Mouse (Mus musculus): ENCODE results near the gene Fuca2.

- TF ChIP-seq POLR2A (IDR thresholded peaks at IDR 0.05; ENCODE audit: extremely low read depth, insufficient read depth, low read length) (no peak), CTCF (IDR thresholded peaks at IDR 0.05; ENCODE audit: extremely low read depth, insufficient read depth, low read length) (no peak)
Observed at GRCm38 (mm10) chr10:13566393-13566792, 67.1 kb downstream of the Fuca2 start.
